Mouse (Mus musculus): Measurements from ENCODE around the gene Hist1h3i. TPM values are rescaled to one million over a fixed set of nuclear protein-coding genes. Genes with fewer than 3 reads are reported as not detected.
"Not testable (repeated sequence)": the region's sequence is repeated elsewhere in the genome, so short reads cannot be mapped to it uniquely, and the experiment has no call there.

Gene Hist1h3i
- polyA plus RNA-seq, 1 experiment from 2014 or later: 141 TPM

DNA sequence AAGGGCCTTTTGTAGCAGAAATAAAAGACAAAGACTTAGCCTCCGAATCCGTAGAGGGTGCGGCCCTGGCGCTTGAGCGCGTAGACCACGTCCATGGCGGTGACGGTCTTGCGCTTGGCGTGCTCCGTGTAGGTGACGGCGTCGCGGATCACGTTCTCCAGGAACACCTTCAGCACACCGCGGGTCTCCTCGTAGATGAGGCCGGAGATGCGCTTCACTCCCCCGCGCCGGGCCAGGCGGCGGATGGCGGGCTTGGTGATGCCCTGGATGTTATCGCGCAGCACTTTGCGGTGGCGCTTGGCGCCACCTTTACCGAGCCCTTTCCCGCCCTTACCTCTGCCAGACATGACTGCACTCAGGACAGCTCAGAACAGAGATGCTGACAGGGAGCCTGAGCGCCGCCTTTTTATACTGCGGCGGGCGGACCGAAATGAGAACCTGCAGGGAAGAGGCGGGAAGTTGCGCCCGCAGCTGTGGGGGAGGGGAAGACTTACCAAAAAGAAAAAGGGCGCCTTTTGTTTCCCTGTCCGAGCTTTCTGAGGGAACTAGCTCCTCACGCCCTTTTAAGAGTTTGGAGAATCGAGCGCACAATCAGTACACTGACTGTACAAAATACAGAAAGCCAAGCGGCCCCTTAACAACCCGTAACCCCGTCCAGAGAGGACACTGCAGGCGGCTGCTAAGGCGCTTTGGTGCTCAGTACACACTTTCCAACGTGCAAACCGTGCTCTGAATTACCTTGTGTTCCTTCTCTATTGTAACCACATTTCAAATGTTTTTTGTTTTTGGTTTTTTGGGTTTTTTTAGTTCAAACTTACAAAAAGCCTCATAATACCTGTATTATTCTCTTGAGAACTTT, 32.8 kb downstream of the Hist1h3i start, which contains the start of gene Hist1h4k:
Gene Hist1h4k, minus strand, starts transcription at position 347 of the 859 bp plus-strand sequence.
- Histone ChIP-seq H3K4me1 (ENCODE audit: control insufficient read depth, insufficient read depth, low read length) (peaks cover 16% of the 10 kb centered on the region), H3K4me3 (ENCODE audit: low read depth, low read length) (peak within 1 kb of the TSS; percentile 56), H3K4me2 (ENCODE audit: low read depth, low read length) (peak within 1 kb of the TSS; percentile 71), H3K27ac (replicated peaks; ENCODE audit: low read depth, low read length) (peak within 1 kb of the TSS; percentile 97), H3K9ac (ENCODE audit: low read depth, low read length) (peak within 1 kb of the TSS; percentile 68)
- ATAC-seq (ENCODE audit: low read depth): peak; percentile 85
- not testable (repeated sequence) for H3K9me3 ChIP-seq (ENCODE audit: control insufficient read depth, low read length); H3K36me3 ChIP-seq (ENCODE audit: control insufficient read depth, insufficient read depth, low read length); H3K27me3 ChIP-seq (replicated peaks; ENCODE audit: control insufficient read depth, insufficient read depth, low read length)
- under 1% methylated on average over 38 of the region's 56 CpGs for WGBS
- DNase-seq (ENCODE audit: low spot score): peak; percentile 96

DNA sequence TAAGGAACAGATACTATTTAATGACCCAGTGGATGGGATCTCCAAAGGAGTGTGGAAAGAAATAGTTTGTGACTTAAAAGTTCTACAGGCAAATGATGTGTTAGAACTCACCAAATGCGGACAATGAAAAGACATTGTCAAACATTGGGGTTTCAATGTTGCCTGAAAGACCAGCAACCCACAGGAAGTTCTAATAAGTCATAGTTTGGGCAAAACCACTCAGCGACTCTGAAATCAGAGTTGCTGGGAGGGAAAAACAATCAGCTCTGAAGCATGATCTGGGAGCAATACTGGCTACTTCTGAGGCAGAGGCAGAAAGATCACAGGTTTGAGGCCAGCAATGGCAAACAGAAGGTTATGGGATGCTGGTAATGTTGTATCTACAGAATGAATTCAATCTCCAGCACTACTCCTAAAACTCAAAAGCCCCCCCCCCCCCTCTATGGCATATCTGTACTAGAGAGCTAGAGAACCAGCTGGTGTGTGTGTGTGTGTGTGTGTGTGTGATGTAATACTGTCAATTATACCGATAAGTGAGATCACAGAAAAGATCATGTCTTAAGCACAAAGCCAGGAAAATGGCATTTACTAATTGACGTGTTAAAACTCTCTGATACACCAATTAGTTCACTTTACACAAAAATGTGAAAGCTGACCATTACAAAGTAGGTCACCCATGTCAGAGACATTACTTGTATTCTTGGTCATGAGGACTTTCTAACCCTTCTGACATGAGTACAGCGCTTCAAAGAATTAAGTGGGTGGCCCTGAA, 33.6 kb downstream of the Hist1h3i start:
- H3K27me3 ChIP-seq (replicated peaks; ENCODE audit: control insufficient read depth, insufficient read depth, low read length): no peaks in the 10 kb centered on the region
- no peak for DNase-seq (ENCODE audit: low spot score)
- peak overlapping the region; percentile 68 for H3K9ac ChIP-seq (ENCODE audit: low read depth, low read length)
- H3K36me3 ChIP-seq (ENCODE audit: control insufficient read depth, insufficient read depth, low read length): no peaks in the 10 kb centered on the region
- H3K4me2 ChIP-seq (ENCODE audit: low read depth, low read length): peak overlapping the region; percentile 71
- peaks cover 16% of the 10 kb centered on the region for H3K4me1 ChIP-seq (ENCODE audit: control insufficient read depth, insufficient read depth, low read length)
- no peak for ATAC-seq (ENCODE audit: low read depth)
- H3K9me3 ChIP-seq (ENCODE audit: control insufficient read depth, low read length): no peaks in the 10 kb centered on the region
- peak overlapping the region; percentile 56 for H3K4me3 ChIP-seq (ENCODE audit: low read depth, low read length)
- H3K27ac ChIP-seq (replicated peaks; ENCODE audit: low read depth, low read length): peak overlapping the region; percentile 97
- WGBS: 5% methylated on average over 5 of the region's 5 CpGs

DNA sequence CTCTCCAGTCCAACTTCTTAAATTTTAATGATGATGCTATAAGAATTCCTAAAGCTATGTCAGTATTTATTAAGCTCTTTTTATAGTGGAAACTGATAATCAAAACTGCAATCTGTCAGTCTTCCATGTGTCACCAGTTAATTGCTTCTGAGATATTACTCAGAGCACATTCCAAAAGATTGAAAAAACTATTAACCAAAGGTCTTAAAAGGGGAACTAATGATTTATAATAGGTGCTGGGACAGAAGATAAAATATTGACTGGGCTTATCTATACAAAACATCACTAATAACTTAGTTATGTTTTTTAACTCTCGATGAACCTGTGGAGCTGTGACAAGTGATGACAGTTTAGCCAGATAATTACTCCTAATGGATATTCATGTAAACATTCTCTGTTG, 38.2 kb downstream of the Hist1h3i start:
- no peak overlapping the region for H3K4me2 ChIP-seq (ENCODE audit: low read depth, low read length)
- H3K27me3 ChIP-seq (replicated peaks; ENCODE audit: control insufficient read depth, insufficient read depth, low read length): no peaks in the 10 kb centered on the region
- 87% methylated on average over 1 of the region's 1 CpGs for WGBS
- H3K9me3 ChIP-seq (ENCODE audit: control insufficient read depth, low read length): no peaks in the 10 kb centered on the region
- H3K27ac ChIP-seq (replicated peaks; ENCODE audit: low read depth, low read length): no peak overlapping the region
- peaks cover 9% of the 10 kb centered on the region for H3K4me1 ChIP-seq (ENCODE audit: control insufficient read depth, insufficient read depth, low read length)
- DNase-seq (ENCODE audit: low spot score) (no peak), ATAC-seq (ENCODE audit: low read depth) (no peak)
- H3K36me3 ChIP-seq (ENCODE audit: control insufficient read depth, insufficient read depth, low read length): no peaks in the 10 kb centered on the region
- no peak overlapping the region for H3K9ac ChIP-seq (ENCODE audit: low read depth, low read length)
- no peak overlapping the region for H3K4me3 ChIP-seq (ENCODE audit: low read depth, low read length)

DNA sequence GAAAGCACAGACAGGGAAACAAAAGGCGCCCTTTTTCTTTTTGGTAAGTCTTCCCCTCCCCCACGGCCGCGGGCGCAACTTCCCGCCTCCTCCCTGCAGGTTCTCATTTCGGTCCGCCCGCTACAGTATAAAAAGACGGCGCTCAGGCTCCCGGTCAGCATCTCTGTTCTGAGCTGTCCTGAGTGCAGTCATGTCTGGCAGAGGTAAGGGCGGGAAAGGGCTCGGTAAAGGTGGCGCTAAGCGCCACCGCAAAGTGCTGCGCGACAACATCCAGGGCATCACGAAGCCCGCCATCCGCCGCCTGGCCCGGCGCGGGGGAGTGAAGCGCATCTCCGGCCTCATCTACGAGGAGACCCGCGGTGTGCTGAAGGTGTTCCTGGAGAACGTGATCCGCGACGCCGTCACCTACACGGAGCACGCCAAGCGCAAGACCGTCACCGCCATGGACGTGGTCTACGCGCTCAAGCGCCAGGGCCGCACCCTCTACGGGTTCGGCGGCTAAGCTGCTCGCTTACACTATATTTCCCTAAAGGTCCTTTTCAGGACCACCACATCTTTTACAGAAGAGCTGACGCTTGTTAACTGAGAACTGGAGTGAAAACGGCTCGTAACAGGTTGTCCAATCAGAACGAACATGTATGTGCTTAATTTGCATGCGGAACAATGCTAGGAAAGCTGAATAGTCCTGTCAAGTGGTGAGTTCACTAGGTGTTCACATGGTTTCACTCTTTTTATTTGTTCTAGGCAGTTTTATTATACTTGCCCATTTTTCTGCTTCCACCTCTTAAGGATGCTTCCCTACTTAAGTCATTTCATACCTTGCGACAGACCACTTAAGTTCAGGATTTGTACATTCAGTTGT, 48.0 kb downstream of the Hist1h3i start, which contains the start of gene Hist1h4j:
Gene Hist1h4j, plus strand, starts transcription at position 159 of the 862 bp plus-strand sequence.
- not testable (repeated sequence) for H3K9me3 ChIP-seq (ENCODE audit: control insufficient read depth, low read length); H3K4me1 ChIP-seq (ENCODE audit: control insufficient read depth, insufficient read depth, low read length); H3K36me3 ChIP-seq (ENCODE audit: control insufficient read depth, insufficient read depth, low read length); H3K27me3 ChIP-seq (replicated peaks; ENCODE audit: control insufficient read depth, insufficient read depth, low read length)
- H3K4me3 ChIP-seq (ENCODE audit: low read depth, low read length): peak within 1 kb of the TSS; percentile 55
- WGBS: under 1% methylated on average over 37 of the region's 56 CpGs
- H3K27ac ChIP-seq (replicated peaks; ENCODE audit: low read depth, low read length): peak within 1 kb of the TSS; percentile 92
- peak within 1 kb of the TSS; percentile 65 for H3K4me2 ChIP-seq (ENCODE audit: low read depth, low read length)
- ATAC-seq (ENCODE audit: low read depth) (peak; percentile 91), DNase-seq (ENCODE audit: low spot score) (peak; percentile 94)
- peak within 1 kb of the TSS; percentile 66 for H3K9ac ChIP-seq (ENCODE audit: low read depth, low read length)

DNA sequence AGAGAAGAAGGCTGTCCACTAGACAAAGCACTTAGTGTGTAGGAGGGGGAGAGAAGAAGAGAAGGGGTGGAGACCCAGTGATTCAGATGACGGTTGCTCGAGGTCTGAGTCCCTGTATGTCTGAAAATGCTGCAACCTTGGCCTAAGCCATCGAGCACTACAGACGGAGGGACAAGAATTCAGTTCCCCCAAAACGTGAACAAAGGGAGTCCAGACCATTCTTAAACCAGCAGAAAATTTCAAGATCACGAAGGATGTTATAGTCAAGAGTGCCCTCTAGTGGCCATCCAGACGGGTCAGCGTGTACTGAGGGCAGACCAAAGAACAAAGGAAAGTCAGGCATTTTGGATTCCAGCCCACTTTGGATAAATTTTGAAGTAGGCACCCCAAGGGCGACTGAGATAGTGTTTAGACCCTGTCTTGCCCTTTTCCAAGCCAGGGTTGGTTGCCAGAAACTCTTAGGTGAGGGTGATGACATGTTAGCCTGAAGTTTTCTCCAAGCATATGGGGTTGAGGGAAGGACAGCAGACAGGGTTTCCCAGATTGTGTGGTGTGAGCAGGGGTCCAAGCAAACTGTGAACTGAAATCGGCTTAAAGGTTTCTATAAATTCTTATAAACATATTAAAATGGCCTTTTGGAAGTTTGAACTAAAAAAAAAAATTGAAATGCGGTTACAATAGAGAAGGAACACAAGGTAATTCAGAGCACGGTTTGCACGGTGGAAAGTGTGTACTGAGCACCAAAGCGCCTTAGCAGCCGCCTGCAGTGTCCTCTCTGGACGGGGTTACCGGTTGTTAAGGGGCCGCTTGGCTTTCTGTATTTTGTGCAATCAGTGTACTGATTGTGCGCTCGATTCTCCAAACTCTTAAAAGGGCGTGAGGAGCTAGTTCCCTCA, 48.9 kb downstream of the Hist1h3i start:
- Histone ChIP-seq H3K4me2 (ENCODE audit: low read depth, low read length) (peak overlapping the region; percentile 65), H3K27ac (replicated peaks; ENCODE audit: low read depth, low read length) (peak overlapping the region; percentile 92), H3K9me3 (ENCODE audit: control insufficient read depth, low read length) (no peaks in the 10 kb centered on the region), H3K9ac (ENCODE audit: low read depth, low read length) (peak overlapping the region; percentile 66), H3K4me3 (ENCODE audit: low read depth, low read length) (peak overlapping the region; percentile 55), H3K27me3 (replicated peaks; ENCODE audit: control insufficient read depth, insufficient read depth, low read length) (no peaks in the 10 kb centered on the region), H3K4me1 (ENCODE audit: control insufficient read depth, insufficient read depth, low read length) (peaks cover 8% of the 10 kb centered on the region; the same call in 1 of the 2 replicates), H3K36me3 (ENCODE audit: control insufficient read depth, insufficient read depth, low read length) (no peaks in the 10 kb centered on the region)
- DNase-seq (ENCODE audit: low spot score): peak; percentile 96
- under 1% methylated on average over 21 of the region's 21 CpGs for WGBS
- peak; percentile 84 for ATAC-seq (ENCODE audit: low read depth)

- no peak for DNase-seq (ENCODE audit: low spot score)
- Histone ChIP-seq H3K27me3 (replicated peaks; ENCODE audit: control insufficient read depth, insufficient read depth, low read length) (no peaks in the 10 kb centered on the region), H3K36me3 (ENCODE audit: control insufficient read depth, insufficient read depth, low read length) (no peaks in the 10 kb centered on the region), H3K4me3 (ENCODE audit: low read depth, low read length) (no peak overlapping the region), H3K27ac (replicated peaks; ENCODE audit: low read depth, low read length) (peak overlapping the region; percentile 92), H3K9ac (ENCODE audit: low read depth, low read length) (0 out of 2 replicates have a peak overlapping the region, but pooled peaks have one; percentile 66), H3K4me2 (ENCODE audit: low read depth, low read length) (peak overlapping the region; percentile 65; the same call in 1 of the 2 replicates), H3K9me3 (ENCODE audit: control insufficient read depth, low read length) (no peaks in the 10 kb centered on the region), H3K4me1 (ENCODE audit: control insufficient read depth, insufficient read depth, low read length) (peaks cover 8% of the 10 kb centered on the region; the same call in 1 of the 2 replicates)
- ATAC-seq (ENCODE audit: low read depth): no peak
- WGBS: 73% methylated on average over 5 of the region's 5 CpGs
Measured at GRCm38 (mm10) chr13:21733466-21733865, 49.7 kb downstream of the Hist1h3i start.
